Mouse (Mus musculus) heart, adult 11 months (tissue): ENCODE measurements at regions not wholly inside any gene's neighbourhood (a gene's known extent, or its start where the extent isn't known, plus 50 kb on each side); places are given as distances from the start of the nearest gene placed in this dataset.
"Not testable (repeated sequence)": the region's sequence is repeated elsewhere in the genome, so short reads cannot be mapped to it uniquely, and the experiment has no call there.

Source experiments
- DNase-seq: peaks from one replicate; pipeline ENCODE4 v3.0.0; 2022

GRCm38 (mm10) chr8:37048912-37049692 lies 55.7 kb downstream of the AI429214 start:
- no peak for DNase-seq

GRCm38 (mm10) chr8:37049969-37050683 lies 56.7 kb downstream of the AI429214 start:
- no peak for DNase-seq

DNA sequence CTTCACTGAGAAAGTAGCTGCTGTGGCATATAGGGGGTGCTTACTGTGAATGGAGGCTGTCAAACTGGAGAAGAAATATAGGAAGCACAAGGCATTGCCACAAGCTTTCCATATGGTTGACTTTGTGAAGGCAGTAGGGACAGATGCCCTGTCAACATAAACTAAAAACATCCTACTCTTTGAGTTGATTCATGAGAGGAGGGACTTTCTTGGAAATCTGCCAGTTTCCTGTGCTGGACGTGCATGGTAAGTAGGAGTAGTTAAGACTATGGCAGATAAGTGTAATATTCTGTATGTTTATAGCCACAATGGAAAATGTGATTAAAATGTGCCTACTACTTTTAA lies 57.3 kb downstream of the AI429214 start:
- DNase-seq, result no peak

GRCm38 (mm10) chr8:37056376-37056775 lies 63.0 kb downstream of the AI429214 start:
- DNase-seq, result peak; percentile 95

DNA sequence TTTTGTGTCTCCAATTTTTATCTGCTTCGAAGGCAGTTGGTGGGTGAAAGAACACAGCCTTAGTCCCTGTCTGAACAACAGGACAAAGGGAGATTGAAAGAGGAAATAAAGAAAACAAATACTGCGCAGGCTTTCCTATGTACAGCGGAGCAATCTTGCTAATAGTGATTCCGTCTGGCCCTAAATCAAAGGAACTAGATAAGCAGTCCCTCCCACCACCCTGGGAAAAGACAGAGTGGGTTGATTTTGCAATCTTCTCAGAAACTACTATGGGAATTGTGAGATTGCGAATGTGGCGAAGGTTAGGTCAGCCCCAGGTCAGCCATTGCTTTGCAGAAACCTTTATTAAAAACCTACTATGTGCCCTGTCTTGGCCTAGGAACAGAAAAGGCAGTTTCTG lies 65.0 kb downstream of the AI429214 start:
- peak; percentile 93 for DNase-seq

- DNase-seq, result peak; percentile 89
Measured at GRCm38 (mm10) chr8:37062012-37062944, 68.9 kb downstream of the AI429214 start.

DNA sequence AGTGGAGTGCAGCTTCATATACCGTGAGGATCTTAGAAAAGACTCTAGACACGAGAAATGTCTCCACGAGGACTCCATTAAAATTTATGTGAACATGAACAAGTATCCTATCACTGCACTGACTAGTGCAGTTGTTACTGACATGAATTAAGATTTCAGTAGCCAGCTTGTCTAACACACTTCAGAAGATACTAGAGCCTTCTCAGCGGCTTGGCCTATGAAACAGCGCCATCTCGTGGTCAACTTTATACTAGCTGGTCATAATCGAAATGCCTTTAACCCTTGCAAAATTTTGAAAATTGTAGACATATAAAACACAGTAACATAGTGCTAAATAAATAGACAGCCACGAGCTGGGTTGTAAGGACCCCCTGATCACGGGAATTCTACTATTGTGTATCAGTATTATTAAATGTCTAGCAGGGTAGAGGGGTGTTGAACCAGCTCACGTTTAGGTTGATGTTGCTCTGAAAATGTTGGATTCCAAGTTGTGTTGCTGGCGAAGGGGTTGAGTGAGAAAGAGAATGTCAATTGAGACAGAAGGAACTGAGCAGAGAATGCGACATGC lies 70.4 kb downstream of the AI429214 start:
- DNase-seq, result no peak

GRCm38 (mm10) chr8:37072905-37073304 lies 79.5 kb downstream of the AI429214 start:
- peak; percentile 10 for DNase-seq

DNA sequence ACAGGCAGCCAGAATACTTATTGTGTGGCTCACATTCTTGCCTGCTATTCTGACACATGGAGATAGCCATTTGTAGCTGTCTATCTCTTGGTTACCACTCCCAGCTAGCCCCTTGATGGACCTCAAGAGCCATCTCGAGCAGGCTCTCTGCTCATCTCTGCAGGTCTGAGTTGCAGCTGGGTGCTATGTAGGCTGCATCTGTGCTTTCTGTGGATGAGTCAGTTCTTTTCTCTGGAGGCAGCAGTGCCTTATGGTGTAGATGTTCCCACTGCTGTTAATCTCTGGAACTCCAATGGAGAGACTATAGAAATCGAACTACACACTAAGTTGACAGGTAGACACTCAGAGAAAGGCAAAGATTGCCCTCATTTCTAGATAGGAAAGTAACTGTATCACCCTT lies 106.3 kb downstream of the AI429214 start:
- no peak for DNase-seq

GRCm38 (mm10) chr8:37112386-37112785 lies 119.0 kb downstream of the AI429214 start:
- not testable (repeated sequence) for DNase-seq

DNA sequence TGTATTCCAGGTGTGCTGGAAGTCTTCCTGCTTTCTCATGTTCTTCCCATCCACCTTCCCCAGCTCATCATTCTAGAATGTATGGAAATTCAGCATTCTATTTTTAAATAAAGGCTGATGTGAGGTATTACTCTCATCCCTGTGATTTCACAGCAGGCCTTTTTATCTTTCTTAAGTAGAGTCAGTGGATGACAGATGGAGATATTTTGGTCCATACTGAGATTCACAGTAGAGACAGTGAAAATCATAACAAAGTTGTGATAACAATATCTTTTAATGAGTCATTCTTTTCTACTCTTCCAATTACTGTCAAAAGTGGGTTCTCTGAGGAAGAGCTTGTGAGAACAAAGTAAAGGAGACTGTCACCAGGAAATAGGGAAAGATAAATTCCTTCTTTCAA lies 132.4 kb downstream of the AI429214 start:
- no peak for DNase-seq

GRCm38 (mm10) chr8:37129670-37130069 lies 136.3 kb downstream of the AI429214 start:
- DNase-seq, result no peak

DNA sequence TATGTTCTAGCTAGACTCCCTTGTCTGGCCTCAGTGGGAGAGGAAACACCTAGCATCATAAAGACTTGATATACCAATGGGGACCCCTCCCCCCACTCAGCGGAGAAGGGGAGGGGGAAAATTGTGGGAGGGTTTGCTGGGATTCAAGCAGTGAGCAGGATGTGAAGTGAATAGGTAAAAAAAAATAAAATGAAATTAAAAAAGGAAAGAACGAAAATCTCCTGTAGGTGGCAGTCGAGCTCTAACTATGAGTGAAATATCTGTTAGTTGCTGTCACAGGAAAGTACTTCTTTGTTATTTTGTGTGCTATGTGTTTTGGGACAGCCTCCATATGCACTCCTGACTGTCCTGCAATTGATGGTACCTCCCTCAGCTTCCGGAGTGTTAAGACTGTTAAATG lies 138.6 kb downstream of the AI429214 start:
- no peak for DNase-seq

- DNase-seq, result no peak
Measured at GRCm38 (mm10) chr8:37134192-37134964, 141.0 kb downstream of the AI429214 start.

DNA sequence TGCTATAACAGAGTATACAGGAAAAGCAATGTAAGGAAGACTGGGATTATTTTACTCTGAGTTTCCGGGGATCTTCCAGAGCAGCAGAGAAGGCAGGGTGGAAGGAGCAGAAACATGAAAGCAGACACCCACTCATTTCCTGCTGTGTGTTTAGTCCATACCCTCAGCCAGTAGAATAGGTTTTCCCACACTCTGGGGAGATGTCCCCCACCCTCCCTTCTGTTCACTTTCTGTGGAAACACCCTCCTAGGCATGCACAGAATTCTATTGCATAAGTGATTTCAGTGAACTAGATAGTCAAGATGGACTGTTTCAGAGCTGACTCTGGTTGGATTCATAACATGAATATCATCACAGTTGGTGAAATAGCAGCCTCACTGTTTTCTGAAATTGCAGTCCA lies 156.9 kb downstream of the AI429214 start:
- no peak for DNase-seq

- DNase-seq, result no peak
Measured at GRCm38 (mm10) chr8:37154361-37154760, 161.0 kb downstream of the AI429214 start.

DNA sequence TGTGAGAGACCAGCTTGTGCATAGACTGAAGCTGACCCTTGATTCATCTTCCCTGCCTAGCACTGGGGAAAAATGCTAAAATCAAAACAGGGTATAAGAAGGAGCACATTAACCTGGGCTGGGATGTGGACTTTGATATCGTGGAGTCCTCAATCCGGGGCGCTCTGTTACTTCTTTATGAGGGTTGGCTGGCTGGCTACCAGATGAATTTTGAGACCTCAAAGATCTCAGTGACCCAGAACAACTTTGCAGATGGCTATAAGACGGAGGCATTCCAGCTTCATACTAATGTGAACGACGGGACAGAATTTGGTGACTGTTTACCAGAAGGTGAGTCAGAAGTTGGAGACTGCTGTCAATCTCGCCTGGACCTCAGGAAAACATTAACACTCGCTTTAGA lies 161.5 kb downstream of the AI429214 start:
- no peak for DNase-seq

DNA sequence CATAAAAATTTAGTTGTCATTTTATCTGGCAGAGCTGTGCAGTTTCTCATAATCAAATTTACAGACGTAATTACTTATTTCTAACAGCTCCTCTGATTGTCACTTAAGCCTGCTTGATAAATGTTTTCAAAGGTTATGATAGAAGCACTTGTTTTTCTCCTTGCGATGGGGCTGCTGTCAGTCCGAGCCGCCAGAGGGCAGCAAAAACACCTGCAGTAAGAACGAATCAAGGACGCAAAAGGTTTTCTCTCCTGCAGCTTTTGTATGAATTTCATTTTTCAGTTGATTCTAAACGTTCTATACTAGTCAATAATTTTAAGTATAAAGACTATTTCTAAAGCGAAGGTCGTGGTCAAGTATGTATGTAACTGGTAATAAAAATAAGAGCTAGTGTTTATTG lies 166.1 kb downstream of the AI429214 start:
- DNase-seq, result no peak

DNA sequence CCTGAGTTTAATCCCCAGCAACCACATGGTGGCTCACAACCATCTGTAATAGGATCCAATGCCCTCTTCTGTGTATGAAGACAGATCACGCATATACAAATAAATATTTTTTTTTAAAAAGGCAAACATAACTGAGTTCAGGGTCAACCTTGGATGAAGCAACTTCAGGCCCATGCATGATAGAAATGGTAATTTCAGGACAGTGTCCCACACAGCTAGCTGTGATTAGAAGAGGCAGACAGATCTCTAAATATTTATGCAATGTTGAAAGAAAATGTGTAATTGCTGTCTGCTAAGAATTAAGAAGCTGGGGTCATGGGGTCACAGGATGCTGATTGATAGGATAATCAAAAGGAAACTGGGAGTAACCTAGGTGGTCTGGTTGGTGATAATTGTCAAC lies 203.5 kb downstream of the AI429214 start:
- DNase-seq, result no peak

DNA sequence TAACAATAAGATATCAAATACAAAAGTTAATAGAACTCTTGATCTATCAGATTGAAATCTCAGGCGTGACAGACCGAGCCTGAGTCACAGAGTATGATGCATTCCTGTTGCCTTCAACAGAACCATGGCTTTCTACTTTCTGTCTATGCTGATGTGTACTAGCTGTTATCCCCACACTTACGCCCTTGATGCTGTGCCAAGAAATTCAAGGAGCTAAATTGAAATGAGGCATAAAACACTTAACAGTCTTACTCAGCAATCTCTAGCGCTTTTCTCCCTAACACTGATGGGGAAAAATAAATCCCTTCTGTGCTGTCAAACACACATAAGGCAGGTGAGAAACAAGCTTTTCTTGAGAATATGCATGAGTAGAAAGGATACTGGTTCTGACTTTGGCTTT lies 222.5 kb downstream of the AI429214 start:
- DNase-seq, result no peak

- no peak for DNase-seq
Measured at GRCm38 (mm10) chr8:37227091-37227490, 233.7 kb downstream of the AI429214 start.

DNA sequence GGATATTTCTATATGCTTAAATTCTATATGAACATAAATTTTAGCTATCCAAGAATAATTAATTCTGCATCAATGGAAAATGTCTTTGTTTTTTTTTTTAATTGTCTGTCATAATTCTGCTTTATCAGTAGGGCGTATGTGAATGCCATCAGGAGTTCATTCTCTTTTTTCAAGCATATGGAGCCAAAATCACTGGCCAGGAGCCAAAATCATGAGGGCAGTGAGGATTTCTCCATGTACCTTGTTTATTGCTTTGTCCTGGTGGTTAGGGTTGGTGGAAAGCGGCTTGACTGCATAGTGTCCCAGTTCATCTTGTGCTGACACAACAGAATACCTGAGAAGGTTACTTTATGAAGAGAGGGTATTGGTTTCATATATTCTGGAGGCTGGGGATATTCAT lies 243.9 kb downstream of the AI429214 start:
- no peak for DNase-seq
